Mouse (Mus musculus) CD4-positive, CD25-positive, alpha-beta regulatory T cell, adult 2 months (primary cell): ENCODE measurements around the gene Lipe.
A peak's percentile ranks its signal among the peaks of the same experiment; 100 is the strongest.
"Not testable (repeated sequence)": the region's sequence is repeated elsewhere in the genome, so short reads cannot be mapped to it uniquely, and the experiment has no call there.

Source experiments
- DNase-seq: peaks from one replicate; pipeline ENCODE4 v3.0.0-alpha.2; 2012; ENCODE audit warnings: low read depth, low spot score

The Lipe gene

DNA sequence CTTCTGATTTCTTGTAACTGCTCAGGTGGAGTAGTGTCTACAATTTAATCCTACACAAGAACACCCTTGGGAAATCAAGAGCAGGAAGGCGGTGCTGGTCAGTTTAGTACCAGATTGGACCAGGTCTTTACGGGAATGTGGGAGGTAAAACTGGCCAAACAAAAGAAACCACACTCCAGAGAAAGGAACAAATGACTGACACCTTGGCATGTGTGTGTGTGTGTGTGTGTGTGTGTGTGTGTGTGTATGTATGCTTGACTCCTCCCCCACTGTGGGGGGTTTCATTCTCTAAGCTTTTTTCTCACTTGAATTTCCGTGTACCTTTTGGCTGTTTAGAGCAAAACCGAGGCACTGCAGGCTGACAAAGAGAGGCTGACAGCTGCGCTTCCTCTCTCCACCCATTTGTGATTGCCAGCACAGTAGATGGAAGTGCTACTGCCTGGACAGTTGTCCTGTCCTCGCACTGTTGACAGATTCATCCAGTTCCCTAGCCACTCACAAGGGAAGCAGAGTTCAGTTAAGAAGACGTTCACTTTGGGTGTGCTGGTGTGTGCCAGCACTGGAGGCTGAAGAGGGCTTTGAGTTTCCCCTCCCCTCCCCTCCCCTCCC, 14.4 kb upstream of the Lipe start, which contains the start of gene Cxcl17:
Gene Cxcl17, minus strand, starts transcription at position 54 of the 609 bp plus-strand sequence.
- no peak for DNase-seq

DNA sequence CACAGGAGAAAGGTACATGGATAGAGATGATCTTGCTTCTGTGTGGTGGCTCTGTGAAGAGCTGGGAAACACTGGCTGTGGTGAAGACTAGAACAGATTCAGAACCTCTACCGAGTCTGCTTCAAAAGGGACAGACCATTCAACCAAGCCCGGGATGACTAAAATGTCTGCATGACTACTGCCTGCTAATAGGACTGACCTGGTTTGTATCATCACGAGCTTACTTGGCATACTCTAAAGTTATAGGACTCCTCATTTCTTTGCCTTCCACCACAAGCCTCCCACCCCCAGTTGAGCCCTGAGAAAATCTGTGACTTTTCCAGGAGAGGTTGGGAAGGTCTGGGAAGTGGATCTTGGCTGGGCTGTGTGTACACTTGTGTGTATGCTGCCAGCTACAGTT, 13.4 kb upstream of the Lipe start:
- DNase-seq = no peak

DNA sequence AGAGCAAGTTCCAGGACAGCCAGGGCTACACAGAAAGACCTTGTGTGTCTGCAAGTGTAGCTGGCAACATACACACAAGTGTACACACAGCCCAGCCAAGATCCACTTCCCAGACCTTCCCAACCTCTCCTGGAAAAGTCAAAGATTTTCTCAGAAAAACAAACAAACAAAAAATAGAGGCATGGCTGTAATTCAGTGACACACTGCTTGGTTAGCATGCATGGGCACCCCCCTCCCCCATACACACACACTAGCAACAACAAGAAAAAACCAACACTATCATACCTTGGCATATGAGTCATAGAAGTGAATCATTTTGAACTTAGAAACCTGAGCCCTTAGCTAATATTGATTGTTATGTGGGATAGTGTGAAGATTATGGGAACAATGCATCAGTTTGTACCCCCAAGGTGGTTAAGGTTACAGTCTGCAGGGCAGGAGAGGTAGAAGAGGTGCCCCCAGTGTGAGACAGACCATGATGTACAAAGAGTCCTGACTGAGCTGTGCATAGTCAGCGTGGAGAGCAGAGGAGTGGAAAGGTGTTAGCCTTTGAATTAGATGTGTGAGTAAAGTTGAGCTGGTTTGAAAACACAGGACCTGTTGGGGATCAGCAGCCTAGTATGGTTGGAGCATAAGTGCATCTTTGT, 12.6 kb upstream of the Lipe start:
- no peak for DNase-seq

DNA sequence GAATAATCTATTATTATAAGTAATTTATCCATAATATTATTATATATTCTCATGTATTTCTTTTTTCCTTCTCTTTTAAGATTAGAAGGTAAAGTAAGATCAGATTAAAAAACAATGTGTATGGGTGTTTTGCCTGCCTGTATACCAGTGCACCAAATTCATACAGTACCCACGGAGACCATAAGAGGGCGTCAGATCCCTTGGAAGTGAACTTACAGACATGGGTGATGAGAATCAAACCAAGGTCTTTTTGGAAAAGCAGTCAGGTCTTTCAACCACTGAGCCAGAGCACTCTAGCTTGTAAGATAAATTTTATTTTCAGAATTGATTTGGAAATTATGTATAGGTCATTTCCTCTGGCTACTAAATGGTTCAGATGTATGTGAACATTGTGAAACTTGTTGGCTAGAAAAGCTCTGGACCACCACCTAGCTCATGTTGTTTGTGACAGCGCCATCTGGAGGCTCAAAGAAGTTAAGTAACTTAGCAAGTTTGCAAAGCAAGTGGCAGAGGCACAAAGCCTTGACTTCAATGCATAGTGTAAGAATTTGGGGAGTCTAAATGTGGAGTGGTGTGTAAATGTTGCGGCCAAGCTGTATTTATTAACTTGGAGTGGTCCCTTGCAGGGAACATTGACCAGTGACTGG, 10.7 kb upstream of the Lipe start:
- peak; percentile 65 for DNase-seq

DNA sequence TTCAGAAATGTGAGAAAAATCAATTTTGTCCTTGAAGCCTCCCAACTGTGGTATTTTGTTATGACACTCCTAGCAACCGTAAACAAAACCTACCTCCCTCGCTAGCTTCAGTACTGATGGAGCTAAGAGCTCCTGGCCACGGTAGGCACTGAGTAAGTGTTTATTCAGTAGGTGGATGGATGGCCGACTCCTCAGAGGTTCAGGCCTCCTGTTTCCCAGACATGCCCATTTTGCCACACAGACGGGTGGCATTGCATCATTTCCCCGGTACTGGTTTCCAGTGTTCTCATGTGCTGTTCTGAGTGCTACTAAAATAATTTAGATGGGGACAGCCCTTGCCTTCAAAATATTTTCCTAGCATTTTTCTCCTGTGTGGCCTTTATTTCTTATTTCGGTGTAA, 8.0 kb upstream of the Lipe start:
- DNase-seq = no peak

DNA sequence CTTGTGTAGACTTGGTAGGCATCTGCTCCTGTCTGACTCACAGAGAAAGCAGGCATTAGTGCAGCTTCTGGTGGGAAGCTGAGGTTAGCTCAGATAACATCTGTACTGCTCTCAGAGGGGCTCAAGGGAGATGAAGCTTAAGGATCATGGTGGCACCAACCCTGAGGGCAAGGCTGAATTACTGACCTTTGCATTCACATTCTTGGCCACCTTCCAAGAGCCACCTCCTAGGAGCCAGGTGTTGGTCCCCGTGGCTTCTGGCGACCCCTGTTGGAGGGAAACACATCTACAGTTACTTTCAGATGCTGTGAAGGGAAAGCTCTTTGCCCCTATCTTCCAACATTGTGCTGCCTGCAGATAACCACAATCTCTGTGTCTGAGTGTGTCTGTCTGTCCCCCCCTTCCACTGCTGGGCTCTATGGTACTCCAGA, 4.2 kb upstream of the Lipe start:
- DNase-seq = peak; percentile 82

DNA sequence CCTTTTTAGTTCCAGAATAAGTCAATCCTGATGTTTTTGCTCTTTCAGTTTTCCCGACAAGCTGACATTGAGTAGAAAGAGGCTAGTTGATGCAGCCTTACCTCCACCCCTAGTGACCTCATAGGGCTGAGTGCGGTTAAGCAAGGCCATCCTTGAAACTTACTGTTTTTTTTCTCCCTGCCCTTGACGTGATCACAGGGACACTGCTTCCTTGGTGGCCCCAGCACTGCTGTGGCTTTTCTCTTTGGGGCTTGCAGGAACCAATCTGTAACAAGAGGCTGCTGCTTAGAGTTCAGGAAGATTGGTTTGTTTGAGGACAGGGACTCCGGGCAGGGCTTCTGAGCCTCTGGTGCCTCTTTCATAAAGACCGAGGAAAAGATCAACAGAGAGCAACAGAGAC, 3.5 kb upstream of the Lipe start:
- no peak for DNase-seq

DNA sequence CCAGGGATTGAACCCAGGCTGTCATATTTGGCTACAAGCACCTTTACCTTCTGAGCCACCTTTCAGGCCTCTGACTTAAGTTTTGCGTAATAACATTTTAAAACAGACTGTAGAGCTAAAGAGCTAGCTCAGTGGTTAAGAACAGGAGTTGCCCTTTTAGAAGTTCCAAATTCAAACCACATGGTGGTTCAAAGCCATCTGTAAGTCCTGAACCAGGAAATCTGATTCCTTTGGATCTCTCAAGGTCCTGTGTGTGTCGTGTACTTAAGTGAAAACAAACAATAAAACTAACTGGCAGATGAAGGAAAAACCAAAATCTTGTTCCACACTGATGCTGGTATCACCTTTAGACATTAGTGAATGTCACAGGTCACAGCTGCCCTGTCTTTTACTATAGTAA, 3.0 kb upstream of the Lipe start:
- DNase-seq = no peak

DNA sequence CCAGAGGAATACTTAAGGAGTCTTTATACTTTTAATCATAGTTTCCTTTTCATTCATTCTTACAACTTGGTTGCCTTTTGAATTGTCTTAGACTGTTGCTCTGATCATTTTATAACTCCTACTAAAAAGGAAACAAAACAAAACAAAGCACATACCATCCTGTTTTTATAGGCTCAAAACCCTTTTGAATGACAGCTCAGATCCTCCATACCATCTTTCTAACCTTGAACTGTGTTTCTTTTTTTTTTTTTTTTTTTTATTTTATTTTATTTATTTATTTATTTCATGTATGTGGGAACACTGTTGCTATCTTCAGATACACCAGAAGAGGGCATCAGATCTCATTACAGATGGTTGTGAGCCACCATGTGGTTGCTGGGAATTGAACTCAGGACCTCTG, 518 bp upstream of the Lipe start:
- not testable (repeated sequence) for DNase-seq

DNA sequence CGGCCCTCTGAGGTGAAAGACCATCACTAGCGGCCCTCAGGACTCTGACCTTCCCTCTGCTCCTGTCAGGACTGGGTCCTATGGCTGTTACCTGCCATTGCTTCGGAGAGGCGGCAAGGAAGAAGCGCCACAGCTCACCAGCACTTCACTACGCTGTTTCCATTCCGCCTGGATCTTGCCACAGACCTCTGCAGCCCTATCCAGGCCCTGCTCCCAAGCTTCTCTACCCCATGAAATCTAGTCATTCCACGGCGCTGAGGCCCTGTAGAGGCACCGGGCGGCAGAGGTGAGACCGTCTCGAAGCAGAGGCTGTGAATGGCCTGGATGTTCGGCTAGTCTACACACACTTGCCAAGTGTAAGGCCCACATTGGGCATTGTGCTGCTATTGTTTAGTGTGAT, 1.9 kb downstream of the Lipe start:
- no peak for DNase-seq

DNA sequence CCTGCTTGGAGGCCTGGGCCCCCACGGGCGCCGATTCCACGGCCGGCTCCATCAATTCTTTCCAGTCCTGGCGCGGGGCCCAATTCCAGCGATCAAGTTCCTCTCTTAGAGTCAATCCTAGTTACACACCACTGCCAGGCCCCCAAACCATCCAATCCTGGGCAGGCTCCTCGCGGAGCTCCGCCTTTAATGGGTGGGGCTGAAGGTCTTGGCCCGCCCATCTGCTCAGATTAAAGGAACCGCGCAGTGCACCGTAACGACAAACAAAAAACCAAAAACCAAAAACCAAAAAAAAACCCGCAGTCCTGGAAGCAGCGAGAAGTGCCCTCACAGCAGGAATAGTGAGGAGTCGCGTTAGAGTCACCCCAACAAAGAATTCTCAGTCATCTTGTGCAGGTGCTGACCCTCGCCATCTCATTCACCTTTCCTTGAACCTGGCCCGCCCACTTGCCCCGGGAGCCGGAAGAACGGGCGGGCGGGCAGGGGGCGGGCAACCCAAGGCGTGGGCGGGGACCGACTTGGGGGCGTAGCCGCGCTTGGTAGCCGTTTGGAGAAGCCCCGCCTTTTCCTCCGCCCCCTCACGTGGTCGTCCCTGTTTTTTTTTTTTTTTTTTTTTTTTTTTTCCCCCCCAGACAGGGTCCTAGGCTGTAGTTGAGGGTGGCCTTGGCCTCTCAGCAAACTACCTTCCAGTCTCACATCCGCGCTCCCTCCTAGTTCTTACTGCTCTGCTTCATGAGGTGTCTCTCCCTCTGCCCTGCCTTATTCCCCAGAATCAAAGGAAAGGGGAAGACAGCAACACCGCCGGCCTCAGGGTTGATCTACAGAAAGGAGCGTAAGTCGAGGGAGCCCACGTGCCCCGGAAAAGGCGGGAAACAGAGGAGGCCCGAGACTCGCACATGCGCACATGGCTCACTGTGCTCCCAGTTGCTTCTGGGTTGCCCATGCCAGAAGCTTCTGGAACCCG, 2.7 kb downstream of the Lipe start:
- peak; percentile 95 for DNase-seq

DNA sequence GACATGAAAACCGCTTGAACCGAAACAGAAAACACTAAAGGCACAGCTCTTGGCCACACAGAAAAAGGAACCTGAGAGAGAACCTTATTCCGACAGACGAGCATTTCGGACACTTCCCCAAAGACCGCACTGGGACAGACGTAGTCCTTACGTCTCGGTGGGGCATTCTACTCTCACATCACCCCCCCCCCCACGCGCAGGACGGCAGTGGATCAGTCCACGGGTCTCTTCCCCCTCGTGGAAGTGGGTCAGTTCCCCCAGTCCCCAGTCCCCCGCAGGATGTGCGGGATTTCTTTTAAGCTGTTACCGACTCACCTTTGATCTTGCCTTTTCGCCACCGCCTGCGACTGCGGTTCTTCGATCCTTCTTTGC, 3.3 kb downstream of the Lipe start:
- DNase-seq = no peak

DNA sequence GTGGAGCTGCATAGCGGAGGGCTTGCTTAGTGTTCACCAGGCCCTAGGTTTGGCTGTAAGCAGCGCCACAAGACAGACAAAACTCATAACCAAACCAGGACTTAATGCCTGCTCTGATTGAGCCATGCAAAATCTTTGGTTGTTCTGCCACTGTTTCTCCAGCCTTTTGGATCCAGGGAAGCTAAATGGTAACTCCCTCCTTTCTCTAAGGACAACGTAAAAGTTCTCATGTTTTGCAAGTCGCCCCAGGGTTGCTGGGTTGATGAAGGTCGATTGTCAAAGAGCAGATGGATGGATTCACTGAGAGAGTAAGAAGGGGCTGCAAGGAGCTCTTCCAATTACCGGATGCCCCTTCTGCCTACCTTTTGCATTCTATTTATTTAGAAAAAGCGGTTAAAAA, 3.8 kb downstream of the Lipe start:
- no peak for DNase-seq

DNA sequence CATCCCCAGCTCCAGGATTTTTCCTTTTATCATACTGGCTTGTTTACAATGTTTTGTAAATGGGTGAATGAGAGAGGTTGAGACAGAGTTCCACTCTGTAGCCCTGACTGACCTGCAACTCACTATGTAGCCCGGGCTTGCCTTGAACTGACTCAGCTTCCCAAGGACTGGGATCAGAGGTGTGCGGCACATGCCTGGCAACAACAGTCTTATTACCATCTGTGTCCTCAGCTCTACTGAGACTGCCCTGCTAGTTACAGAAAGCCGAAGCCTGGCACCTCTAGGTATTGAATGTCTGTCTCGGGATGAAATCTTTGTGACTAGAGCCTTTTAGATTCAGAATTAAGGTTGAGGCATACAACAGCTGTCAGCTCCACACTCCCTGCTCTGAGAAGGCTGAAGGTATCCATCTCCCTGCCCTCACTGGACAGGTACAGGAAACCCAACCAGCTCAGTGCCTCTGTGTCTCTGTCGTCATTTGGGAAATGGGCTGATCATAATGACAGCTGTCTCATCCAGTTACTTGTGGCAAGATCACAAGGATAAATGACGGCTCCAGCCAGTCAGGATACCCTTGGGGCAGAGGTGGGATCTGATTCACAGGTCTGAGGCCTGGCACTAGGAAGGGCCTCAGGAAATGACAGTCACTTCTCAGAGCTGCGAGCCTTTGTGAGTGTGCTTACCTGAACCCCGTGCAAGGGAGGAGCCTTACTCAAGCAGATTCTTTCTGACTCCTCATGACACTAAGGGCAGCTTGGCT, 4.9 kb downstream of the Lipe start:
- no peak for DNase-seq

DNA sequence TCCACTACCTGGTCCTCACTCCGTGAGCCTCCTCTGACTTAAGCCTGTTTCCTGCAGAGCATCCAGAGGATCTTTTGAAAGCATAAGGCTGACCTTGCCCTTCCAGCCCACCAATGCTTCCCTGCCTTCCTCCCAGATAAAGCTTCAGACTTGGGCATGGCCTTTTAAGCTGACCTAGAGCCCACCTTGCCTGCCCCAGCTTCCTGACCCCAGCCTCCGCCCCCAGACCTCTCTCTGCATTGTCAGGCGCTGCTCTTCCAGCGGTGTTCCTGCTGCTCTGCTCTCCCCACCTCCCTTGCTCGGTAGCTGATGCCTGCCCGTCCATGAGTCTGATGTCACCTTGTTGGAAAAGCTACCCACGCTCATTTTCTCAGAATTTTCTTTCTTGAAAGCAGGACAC, 5.7 kb downstream of the Lipe start:
- no peak for DNase-seq

DNA sequence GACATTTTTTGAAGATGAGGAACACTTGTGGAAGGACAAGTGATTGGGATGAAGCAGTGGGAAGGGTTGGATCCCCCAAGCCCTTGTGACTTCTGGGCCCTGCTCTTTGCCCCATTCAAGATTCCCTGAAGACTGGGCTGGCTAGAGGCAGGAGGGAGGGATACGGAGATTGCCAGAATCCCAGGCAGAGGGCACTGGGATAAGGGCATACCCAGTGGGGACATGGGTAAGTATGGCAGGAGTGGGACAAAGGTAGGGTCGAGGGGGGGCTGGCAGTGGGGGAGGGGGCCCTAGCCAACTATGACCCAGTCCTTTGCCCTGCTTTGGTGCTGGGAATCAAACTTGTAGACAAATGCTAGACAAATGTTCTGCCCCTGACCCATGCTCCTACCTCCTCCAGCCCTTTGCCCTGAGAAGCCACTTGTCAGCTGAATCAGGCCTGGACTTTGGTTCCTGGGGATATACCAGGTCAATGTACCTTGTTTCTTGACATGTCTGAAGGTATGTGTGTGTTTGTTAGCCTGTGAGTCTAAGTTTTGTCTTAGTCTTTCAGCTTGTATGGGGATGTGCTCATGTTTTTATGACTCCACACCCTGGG, 6.6 kb downstream of the Lipe start:
- no peak for DNase-seq

DNA sequence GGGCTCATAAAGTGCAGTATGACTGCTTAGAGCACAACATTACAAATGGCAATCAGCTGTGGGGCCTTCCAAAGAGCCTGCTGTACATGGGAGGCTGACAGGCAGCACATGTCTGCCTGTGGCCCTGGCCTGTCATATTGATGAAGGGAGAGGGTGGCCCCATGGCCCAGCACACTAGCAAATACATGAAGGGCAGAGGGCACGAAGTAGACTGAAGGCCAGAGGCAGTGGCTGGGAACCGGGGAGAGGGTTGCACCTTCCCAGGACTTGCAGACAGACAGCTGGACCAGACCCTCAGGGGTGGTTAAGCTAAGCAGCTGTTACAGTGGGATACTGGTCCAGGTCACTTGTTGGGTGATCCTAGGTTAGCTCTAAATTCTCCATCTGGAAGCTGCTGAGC, 7.5 kb downstream of the Lipe start:
- no peak for DNase-seq

DNA sequence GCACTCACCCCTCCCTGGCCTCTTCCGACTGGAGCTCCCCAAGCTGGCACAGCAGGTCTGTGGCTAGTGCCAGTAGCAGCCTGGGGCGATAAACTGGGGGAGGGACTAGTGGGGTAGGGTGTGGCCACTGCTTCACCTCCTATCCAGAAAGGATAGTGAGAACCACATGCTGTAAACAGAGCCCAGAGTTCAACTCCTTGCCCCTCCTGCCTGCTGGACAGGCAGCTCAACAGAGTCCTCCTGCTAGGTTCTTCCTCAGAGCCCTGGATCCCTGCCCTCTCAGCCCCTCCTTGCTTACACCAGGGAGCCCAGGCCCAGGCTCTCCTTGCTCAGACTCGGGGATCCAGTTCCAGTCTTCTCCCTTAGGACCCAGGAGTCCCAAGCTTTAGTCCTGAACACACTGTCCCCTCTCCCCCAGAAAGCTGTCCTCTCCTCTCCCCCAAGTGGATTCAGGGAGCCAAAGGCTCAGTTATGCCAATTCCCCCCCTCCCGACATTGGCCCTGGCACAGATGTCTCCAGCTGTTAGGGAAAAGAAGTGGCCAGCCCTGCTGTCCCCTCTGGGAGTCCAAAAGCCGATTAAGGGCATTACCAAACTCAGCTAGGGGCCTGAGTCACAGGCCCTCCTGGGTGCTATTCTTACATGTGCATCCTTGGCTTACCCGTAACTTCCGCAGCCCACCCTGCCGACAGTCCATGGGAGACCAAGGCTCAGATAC, 8.3 kb downstream of the Lipe start:
- no peak for DNase-seq

DNA sequence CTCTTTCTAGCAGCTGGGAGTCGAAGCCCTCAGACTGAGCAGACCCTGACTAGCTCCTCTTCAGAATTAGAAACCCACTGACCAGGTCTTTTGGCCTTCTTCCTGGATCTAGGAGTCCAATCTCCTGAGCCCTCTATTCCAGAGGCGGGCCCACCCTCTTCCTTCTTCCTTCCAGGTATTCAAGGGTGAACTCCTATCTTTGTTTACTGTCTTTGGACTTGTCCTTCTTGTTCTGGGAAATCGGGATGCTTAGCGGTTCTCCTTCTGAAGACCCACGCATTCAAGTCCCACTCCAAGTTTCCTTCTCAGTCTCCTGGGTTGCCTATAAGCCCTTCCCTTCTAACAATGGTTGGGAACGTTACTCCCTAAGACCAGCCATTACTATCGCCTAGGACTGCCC, 9.6 kb downstream of the Lipe start:
- no peak for DNase-seq

DNA sequence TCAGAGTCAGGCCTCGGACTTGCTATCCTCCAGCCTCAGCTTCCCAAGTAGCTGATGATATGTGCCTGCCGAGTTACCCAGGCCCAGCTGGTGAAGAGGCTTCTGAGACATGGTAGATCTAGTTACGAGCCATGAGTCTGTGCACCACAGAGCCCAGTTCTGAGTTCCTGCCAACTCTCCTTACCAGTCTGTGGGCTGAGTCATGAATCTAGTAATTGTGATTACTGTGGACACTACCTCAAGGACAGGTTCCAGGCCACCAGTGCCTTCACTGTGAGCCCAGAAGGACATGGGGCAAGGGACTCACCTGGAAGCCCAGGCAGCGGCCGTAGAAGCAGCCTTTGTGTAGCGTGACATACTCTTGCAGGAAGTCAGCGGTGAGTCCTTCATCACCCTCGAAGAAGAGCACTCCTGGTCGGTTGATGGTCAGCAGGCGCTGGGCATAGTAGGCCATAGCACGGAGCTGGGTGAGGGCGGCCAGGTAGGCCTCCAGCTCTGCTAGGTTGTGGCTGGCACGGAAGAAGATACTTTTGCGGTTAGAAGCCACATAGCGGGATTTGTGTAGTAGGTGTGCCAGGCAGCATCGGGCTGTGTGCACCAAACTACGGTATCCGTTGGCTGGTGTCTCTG, 10.6 kb downstream of the Lipe start:
- no peak for DNase-seq
